Mouse (Mus musculus) bone marrow, adult 2 months (tissue): ENCODE data around the gene Erf. TPM values are rescaled to one million over a fixed set of nuclear protein-coding genes. Genes with fewer than 3 reads are reported as not detected.

Experiments
- H3K27ac ChIP-seq: fragments of 200-500 bp; 2 replicates; pipeline ENCODE4 v1.5.1; 2012; ENCODE audit warnings: low read depth, mild to moderate bottlenecking, control low read depth, inconsistent platforms, low read length; ENCODE audit not compliant: control insufficient read depth, poor library complexity, insufficient read depth
- H3K4me1 ChIP-seq: fragments of 200-500 bp; 2 replicates; pipeline ENCODE4 v1.6.1; 2011; ENCODE audit warnings: low read length; ENCODE audit not compliant: control insufficient read depth, insufficient read depth
- H3K4me3 ChIP-seq: fragments of 200-500 bp; replicated peaks from 2 replicates; pipeline ENCODE3; 2011; ENCODE audit warnings: mild to moderate bottlenecking, low read depth, low read length, control low read depth; ENCODE audit not compliant: control insufficient read depth
- CTCF ChIP-seq: fragments of 200-500 bp; IDR thresholded peaks from 2 replicates; pipeline ENCODE4 v1.5.1; 2011; ENCODE audit warnings: low read length, control low read depth; ENCODE audit not compliant: control insufficient read depth, insufficient read depth
- POLR2A ChIP-seq: fragments of 200-500 bp; IDR thresholded peaks from 2 replicates; pipeline ENCODE4 v1.6.1; 2011; ENCODE audit warnings: low read depth, mild to moderate bottlenecking, control low read depth, low read length, borderline replicate concordance; ENCODE audit not compliant: control insufficient read depth
- WGBS: fragments of 180-500 bp; shearing (Covaris S2); methylation state at CpG from one replicate; pipeline ENCODE4 v1.1.7; 2018; 5-methylcytosine and 5-hydroxymethylcytosine counted together
- polyA plus RNA-seq: library from polyadenylated mRNA; stranded (reverse); fragments of >200 nt; gene quantifications from 2 replicates; pipeline ENCODE4 v1.2.4, GENCODE M21; 2011; ENCODE audit warnings: low replicate concordance; ENCODE audit not compliant: missing spikeins, insufficient read depth, insufficient read length

The Erf gene
- polyA plus RNA-seq, 1 experiment = 14.6 TPM

DNA sequence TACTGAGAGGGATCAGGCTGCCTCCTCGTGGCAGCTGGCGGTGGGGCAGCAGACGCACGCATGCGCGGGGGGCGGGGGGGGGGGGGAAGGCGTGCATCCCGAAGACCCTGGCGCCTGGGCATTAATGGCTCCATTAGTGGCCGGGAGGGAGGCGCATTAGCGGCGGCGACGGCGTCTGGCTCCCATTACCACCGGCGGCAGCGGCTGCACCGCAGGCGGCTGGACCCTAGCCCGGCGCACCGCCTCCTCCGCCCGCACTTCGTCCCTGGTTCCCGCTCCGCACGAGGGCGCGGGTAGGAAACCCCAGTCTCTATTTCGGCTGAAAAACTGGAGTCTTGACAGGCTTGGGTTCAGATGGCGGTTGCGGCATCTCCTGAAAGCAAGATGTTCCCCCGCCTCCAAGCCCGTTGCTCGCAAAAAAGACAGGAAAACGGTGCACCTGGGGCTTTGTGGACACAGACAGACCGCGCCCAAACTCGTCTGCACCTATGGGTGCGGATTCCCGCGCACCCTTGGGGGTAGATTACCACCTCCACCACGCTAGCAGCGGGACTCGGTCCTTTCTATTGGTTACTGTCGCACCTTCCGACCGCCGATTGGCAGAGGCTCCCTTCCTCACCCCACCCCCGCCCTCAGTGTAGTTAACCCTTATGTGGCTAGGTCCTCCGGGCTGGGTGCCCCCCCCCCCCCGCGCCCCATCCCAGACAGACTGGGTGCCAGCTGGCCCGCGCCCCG lies 27.9 kb upstream of the Erf start:
- under 1% methylated on average over 57 of the region's 60 CpGs for WGBS
- Histone ChIP-seq H3K4me1 (peaks cover 13% of the 10 kb centered on the region), H3K27ac (peak overlapping the region; percentile 87), H3K4me3 (peak overlapping the region; percentile 76)
- TF ChIP-seq CTCF = peak; percentile 68
- TF ChIP-seq POLR2A = peak; percentile 82

DNA sequence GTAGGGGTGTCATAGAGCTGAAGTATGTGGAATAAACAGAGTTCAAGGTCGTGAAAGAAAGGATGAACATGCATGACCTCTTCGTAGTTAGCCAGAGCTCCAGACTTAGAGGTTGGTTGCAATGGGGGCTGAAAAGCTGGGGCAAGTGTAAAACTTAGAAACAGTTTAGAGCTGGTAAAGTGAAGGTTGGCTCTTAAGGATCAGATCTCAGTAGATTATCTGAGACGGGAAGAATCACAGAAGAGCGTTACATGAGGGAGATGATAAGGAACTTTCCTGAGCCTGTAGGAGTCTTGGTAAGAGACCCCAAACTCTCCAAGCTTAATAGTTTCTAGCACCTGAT lies 27.4 kb upstream of the Erf start:
- peaks cover 13% of the 10 kb centered on the region for H3K4me1 ChIP-seq
- 6% methylated on average over 4 of the region's 4 CpGs for WGBS

GRCm38 (mm10) chr7:25277405-25277804 lies 26.8 kb upstream of the Erf start:
- Histone ChIP-seq H3K27ac (no peak overlapping the region), H3K4me1 (peaks cover 13% of the 10 kb centered on the region), H3K4me3 (no peak overlapping the region)
- 84% methylated on average over 4 of the region's 4 CpGs for WGBS
- TF ChIP-seq POLR2A = no peak

More for the DNA sequence above, 27.4 kb upstream of the Erf start:
- TF ChIP-seq POLR2A (no peak), CTCF (no peak)
- Histone ChIP-seq H3K4me3 (no peak overlapping the region), H3K27ac (no peak overlapping the region)

GRCm38 (mm10) chr7:25275555-25276298 lies 25.2 kb upstream of the Erf start:
- no peak overlapping the region for H3K27ac ChIP-seq
- WGBS = 81% methylated on average over 9 of the region's 9 CpGs
- TF ChIP-seq CTCF (no peak), POLR2A (no peak)
- H3K4me1 ChIP-seq = peaks cover 8% of the 10 kb centered on the region
- H3K4me3 ChIP-seq = no peak overlapping the region

- peaks cover 7% of the 10 kb centered on the region for H3K4me1 ChIP-seq
- TF ChIP-seq POLR2A (no peak), CTCF (no peak)
- no peak overlapping the region for H3K27ac ChIP-seq
- 81% methylated on average over 3 of the region's 3 CpGs for WGBS
- no peak overlapping the region for H3K4me3 ChIP-seq
Observed at GRCm38 (mm10) chr7:25274996-25275395, 24.4 kb upstream of the Erf start.

DNA sequence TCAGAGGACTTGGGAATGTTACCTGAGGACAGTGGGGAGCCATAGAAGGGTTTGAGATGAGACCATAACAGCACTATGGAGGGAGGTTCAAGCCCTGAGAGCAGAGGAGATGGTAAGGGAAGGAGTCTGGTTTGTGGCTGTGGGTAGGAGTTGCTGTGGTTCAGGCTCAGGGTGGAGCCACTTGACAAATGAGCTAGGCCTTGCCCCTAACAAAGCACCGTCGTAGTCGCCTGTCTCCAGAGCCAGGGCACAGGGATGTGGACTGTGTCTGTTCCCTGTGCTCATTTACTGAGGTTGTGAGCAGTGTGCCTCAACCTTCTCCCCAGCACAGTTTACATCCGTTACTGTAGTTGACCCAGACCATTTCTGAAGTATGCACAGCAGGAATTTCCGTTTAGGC lies 24.0 kb upstream of the Erf start:
- Histone ChIP-seq H3K27ac (no peak overlapping the region), H3K4me1 (peaks cover 11% of the 10 kb centered on the region), H3K4me3 (no peak overlapping the region)
- 27% methylated on average over 5 of the region's 5 CpGs for WGBS
- TF ChIP-seq POLR2A (no peak), CTCF (no peak)

DNA sequence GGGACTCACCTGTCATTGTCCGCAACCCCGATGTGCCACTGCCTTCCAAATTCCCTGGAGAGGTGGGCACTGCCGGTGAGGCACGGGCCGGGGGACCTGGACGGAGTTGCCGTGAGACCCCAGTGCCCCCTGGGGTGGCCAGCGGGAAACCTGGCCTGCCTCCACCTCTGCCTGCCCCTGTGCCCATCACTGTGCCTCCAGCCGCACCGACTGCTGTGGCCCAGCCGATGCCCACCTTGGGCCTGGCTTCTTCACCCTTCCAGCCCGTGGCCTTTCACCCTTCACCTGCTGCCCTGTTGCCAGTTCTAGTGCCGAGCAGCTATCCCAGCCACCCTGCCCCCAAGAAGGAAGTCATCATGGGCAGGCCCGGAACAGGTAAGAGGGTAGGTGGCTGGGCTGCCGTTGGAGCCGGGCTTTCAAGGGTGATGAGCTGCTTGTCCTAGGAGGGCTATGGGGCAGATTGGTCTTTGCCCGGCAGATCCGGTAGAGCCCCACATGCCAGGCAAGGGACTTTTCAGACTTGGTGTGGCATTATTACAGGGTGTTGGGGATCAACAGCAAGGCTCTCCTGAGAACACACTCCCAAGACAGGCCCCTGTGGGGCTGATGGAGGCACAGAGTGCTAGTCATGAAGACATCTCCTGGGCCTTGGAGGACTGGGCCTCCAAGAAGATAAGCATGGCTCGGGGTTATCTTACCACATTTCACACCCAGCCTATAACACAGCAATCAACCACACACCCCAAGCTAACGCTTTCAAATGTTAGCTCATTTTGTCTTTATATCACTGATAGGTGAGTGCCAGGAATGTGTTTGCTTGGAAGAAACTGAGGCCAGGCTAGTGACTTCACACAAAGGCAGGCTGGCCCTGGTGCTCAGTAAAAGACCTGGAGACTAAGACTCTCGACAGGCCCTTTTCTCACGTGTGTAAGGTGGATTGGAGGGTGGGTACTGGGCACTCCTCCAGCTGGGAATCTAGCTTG lies 23.0 kb upstream of the Erf start:
- 82% methylated on average over 22 of the region's 22 CpGs for WGBS
- TF ChIP-seq POLR2A = 0 out of 2 replicates have a peak, but pooled peaks have one; percentile 4
- no peak for TF ChIP-seq CTCF
- Histone ChIP-seq H3K4me1 (peaks cover 12% of the 10 kb centered on the region), H3K4me3 (no peak overlapping the region), H3K27ac (peak overlapping the region; percentile 57)
